Mouse (Mus musculus): Measurements from ENCODE around the gene Zfp668. TPM values are rescaled to one million over a fixed set of nuclear protein-coding genes. Genes with fewer than 3 reads are reported as not detected.

Zfp668 gene
- total and polyA plus RNA-seq, 3 experiments: 2.4 to 8.6 (median 5.9) TPM

GRCm38 (mm10) chr7:127876467-127877348, at the start of gene Zfp668 (continued):
- peak; percentile 93; the same call in 1 of the 2 replicates for TF ChIP-seq KAT2A (IDR thresholded peaks at IDR 0.05; ENCODE audit: insufficient replicate concordance, low read length)

GRCm38 (mm10) chr7:127926066-127926465, 49.4 kb upstream of the Zfp668 start:
- no peak overlapping the region for H3K4me2 ChIP-seq (ENCODE audit: insufficient read depth, low read depth, poor library complexity, severe bottlenecking)
- H3K27me3 ChIP-seq (replicated peaks): no peaks in the 10 kb centered on the region
- no peak overlapping the region for H3K27ac ChIP-seq (ENCODE audit: insufficient read depth, low read depth)
- peaks cover 19 to 54% of the 10 kb centered on the region in 2 experiments for H3K36me3 ChIP-seq (replicated peaks in 1 of 2; ENCODE audit: control insufficient read depth in 1 of 2, insufficient read depth in 1 of 2, low read length in 1 of 2)
- peaks cover 5 to 30% of the 10 kb centered on the region in 2 experiments for H3K4me1 ChIP-seq (ENCODE audit: control insufficient read depth in 1 of 2, insufficient read depth in 2 of 2)
- H3K79me2 ChIP-seq (replicated peaks; ENCODE audit: control insufficient read depth, extremely low read depth, insufficient read depth, poor library complexity, severe bottlenecking): no peaks in the 10 kb centered on the region
- no peak overlapping the region for H3K9ac ChIP-seq (ENCODE audit: insufficient read depth, low read depth)
- in situ Hi-C loops (cut with MboI; ENCODE audit: low pct_ligation_motif_present, low pct_unique_long_range_greater_than_20kb, low sequenced_read_pairs): loop anchor here (10.0 kb wide), 1 partner anchor 1221 kb away; the partner anchor contains the start of gene Coro1a
- dilution Hi-C loops (cut with MboI; ENCODE audit: extremely low pct_ligation_motif_present, extremely low pct_unique_long_range_greater_than_20kb, low sequenced_read_pairs): no loop called here
- TF ChIP-seq CHD2 (IDR thresholded peaks at IDR 0.05; ENCODE audit: low read length): no peak
- no peak for TF ChIP-seq ELF1 (IDR thresholded peaks at IDR 0.05; ENCODE audit: low read depth, low read length)
- no peak for TF ChIP-seq TBP (conservative IDR thresholded peaks at IDR 0.05; ENCODE audit: low read depth, low read length)
- no peak for TF ChIP-seq GABPA (IDR thresholded peaks at IDR 0.05; ENCODE audit: insufficient replicate concordance, low read depth, low read length)
- no peak for TF ChIP-seq USF1 (IDR thresholded peaks at IDR 0.05; ENCODE audit: low read depth, low read length)
- TF ChIP-seq NELFE (IDR thresholded peaks at IDR 0.05; ENCODE audit: low read depth, low read length): no peak
- no peak for TF ChIP-seq UBTF (IDR thresholded peaks at IDR 0.05; ENCODE audit: low read depth, low read length)
- H3K9me3 ChIP-seq (replicated peaks; ENCODE audit: low read length): no peaks in the 10 kb centered on the region
- no peak overlapping the region for H3K4me3 ChIP-seq (replicated peaks in 1 of 3; ENCODE audit: low read depth in 2 of 3, low read length in 2 of 3, poor library complexity in 1 of 3)
- no peak for DNase-seq (ENCODE audit: extremely low read depth)

- Histone ChIP-seq H3K9ac (ENCODE audit: insufficient read depth, low read depth) (no peak overlapping the region), H3K79me2 (replicated peaks; ENCODE audit: control insufficient read depth, extremely low read depth, insufficient read depth, poor library complexity, severe bottlenecking) (no peaks in the 10 kb centered on the region), H3K27ac (ENCODE audit: insufficient read depth, low read depth) (no peak overlapping the region), H3K27me3 (replicated peaks) (no peaks in the 10 kb centered on the region), H3K4me2 (ENCODE audit: insufficient read depth, low read depth, poor library complexity, severe bottlenecking) (no peak overlapping the region), H3K36me3 (replicated peaks in 1 of 2; ENCODE audit: control insufficient read depth in 1 of 2, insufficient read depth in 1 of 2, low read length in 1 of 2) (peaks cover 24 to 60% of the 10 kb centered on the region in 2 experiments), H3K9me3 (replicated peaks; ENCODE audit: low read length) (no peaks in the 10 kb centered on the region), H3K4me1 (ENCODE audit: control insufficient read depth in 1 of 2, insufficient read depth in 2 of 2) (peaks cover 5 to 26% of the 10 kb centered on the region in 2 experiments), H3K4me3 (replicated peaks in 1 of 3; ENCODE audit: low read depth in 2 of 3, low read length in 2 of 3, poor library complexity in 1 of 3) (no peak overlapping the region)
- dilution Hi-C loops (cut with MboI; ENCODE audit: extremely low pct_ligation_motif_present, extremely low pct_unique_long_range_greater_than_20kb, low sequenced_read_pairs): no loop called here
- no peak for DNase-seq (ENCODE audit: extremely low read depth)
- TF ChIP-seq BHLHE40 (IDR thresholded peaks at IDR 0.05; ENCODE audit: low read depth, low read length) (no peak), CHD1 (IDR thresholded peaks at IDR 0.05; ENCODE audit: low read depth, low read length) (no peak), MAX (IDR thresholded peaks at IDR 0.05; ENCODE audit: low read length) (no peak), ZMIZ1 (IDR thresholded peaks at IDR 0.05; ENCODE audit: low read depth, low read length) (no peak), RCOR1 (conservative IDR thresholded peaks at IDR 0.05; ENCODE audit: low read depth, low read length) (no peak), SMC3 (IDR thresholded peaks at IDR 0.05; ENCODE audit: low read depth, low read length) (no peak)
- in situ Hi-C loops (cut with MboI; ENCODE audit: low pct_ligation_motif_present, low pct_unique_long_range_greater_than_20kb, low sequenced_read_pairs): loop anchor here (10.0 kb wide), 1 partner anchor 1220 kb away; the partner anchor contains the start of gene Coro1a
Measured at GRCm38 (mm10) chr7:127925252-127925651, 48.6 kb upstream of the Zfp668 start.

Data from CH12.LX (cell line).